Mouse (Mus musculus) natural killer cell, adult 2 months (primary cell): Measurements from ENCODE around the gene Pitx1.

Source experiments
- DNase-seq, 2 experiments: peaks; one replicate each; pipeline ENCODE4 v3.0.0; 2022; ENCODE audit warnings: low spot score in 2 of 2

Gene Pitx1

GRCm38 (mm10) chr13:55784268-55784667, 51.7 kb downstream of the Pitx1 start, which contains the start of gene Catsper3:
Catsper3 (plus strand) TSS chr13:55784568.
- no peak for DNase-seq

- DNase-seq, result no peak
Measured at GRCm38 (mm10) chr13:55775056-55775455, 60.9 kb downstream of the Pitx1 start.
